Mouse (Mus musculus): ENCODE data around the gene Flnb.

Flnb gene

DNA sequence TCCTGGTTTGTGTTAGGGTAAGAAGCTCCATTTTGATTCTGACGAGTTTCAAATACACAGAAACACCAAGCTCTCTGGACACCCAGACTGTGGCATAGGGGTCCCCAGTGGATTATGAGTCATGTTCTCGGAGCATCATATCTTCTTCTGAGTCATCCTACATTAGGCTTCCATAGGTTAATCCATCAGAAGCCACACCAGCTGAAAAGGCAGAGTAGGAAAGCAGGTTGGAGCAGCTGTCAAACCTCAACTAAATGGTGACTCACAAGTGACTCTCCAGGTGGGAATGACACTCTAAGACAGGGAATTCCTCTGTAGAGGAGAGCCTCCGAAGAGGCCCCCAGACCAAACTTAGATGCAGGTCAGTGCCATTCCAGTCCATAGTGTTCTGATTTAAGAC lies 181.3 kb downstream of the Flnb start:
- no peak for DNase-seq

DNA sequence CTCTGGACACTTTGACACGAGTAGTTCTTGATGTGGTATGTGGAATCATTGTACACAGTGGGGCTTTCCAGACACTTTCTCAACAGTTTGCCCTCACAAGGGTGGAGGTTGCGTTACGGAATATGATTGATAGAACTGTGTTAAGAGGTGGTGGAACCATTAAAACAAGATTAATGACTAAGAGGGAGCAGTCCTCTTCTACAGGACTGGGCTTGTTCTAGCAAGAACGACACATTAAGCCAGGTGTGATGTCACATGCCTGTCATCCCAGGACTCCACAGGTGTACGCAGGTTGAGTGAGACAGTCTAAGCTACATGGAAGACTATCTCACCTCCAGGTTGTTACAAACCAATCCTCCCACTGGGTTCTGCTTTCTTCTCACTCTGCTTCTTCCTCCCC lies 181.7 kb downstream of the Flnb start:
- no peak for DNase-seq

- no peak for DNase-seq
These were observed 182.5 kb downstream of the Flnb start for GRCm38 (mm10) chr14:8000247-8000646.
